Mouse (Mus musculus): ENCODE data around the gene Wbp1l. TPM values are rescaled to one million over a fixed set of nuclear protein-coding genes. Genes with fewer than 3 reads are reported as not detected.
A peak's percentile ranks its signal among the peaks of the same experiment; 100 is the strongest.

Gene Wbp1l
- polyA plus RNA-seq, 1 experiment from 2014 or later: 41.1 TPM

DNA sequence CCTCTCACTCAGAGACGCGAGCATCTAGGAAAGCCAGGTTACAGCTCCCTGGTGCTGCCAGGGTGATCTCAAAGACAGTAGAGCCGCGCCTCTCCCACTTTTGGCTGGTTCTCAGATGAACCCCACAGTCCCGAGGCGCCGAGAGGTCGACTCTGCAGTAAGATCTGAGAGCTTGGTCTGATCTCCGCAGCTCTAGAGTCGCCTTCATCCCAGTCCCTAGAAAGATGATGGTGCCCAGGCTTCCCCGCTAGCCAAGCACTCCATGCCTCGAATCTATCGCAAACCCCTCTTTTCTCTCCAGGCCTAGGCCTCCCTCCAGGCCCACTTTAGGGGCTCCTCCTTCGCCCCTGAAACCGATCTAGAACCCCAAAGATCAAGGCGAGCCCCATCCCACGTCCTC lies 26.3 kb upstream of the Wbp1l start:
- WGBS: 0% methylated on average over 17 of the region's 17 CpGs
- Histone ChIP-seq H3K9me3 (no peaks in the 10 kb centered on the region), H3K4me3 (peak overlapping the region; percentile 73), H3K9ac (peak overlapping the region; percentile 70), H3K27me3 (replicated peaks) (no peaks in the 10 kb centered on the region), H3K36me3 (replicated peaks) (no peaks in the 10 kb centered on the region), H3K4me2 (peak overlapping the region; percentile 83), H3K4me1 (peaks cover 25% of the 10 kb centered on the region), H3K27ac (peak overlapping the region; percentile 82)
- peak; percentile 72 for ATAC-seq (replicated peaks)

DNA sequence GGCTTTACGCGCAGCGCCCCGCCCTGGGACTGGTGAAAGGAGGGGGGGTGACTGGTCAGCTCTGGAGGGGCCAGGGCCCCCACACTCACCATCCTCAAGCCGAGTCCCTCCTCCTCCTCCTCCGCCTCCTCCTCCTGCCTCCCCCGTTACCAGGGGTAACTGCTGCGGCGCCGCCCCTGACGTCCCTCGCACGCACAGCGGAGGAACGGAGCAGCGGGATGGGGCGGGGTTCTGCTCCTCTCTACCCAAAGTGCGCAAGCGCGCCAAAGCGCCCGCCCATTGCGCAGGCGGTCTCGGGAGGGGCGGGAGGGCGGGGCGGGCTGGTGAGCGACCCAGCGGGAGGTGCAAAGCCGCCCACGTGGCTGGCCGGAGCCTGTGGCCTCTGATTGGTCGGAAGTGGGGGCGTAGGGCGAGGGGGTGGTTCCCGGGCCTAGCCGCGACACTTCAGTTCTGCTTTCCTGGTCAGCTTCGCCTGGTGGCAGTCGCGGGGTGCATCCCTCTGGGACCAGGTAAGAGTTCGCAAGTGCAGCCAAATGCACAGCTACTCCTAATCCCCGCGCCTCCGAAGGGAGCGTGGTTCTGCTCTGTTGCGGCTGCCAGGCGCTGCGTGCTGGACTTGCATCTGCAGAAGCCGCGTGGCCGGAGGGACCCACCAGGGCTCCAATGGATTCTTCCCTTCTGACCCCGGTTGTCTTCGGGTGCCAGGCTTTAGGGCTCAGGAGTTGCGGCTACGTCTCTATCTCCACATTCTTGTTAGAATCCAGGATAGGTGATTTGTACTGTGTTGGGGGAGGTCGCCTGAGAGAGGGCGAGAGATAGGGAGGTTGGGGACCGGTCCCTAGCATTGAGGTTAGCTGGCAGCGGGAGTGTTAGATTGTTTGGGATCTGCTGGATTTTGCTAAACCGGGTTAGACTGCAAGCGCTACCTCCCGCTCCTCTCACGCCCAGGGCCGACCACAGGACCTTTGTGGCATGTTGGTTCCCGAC lies 25.6 kb upstream of the Wbp1l start, which contains the start of the genes Arl3 and Sfxn2:
TSS of gene Arl3 (minus strand) at position 248 of the 987 bp plus-strand sequence.
TSS of gene Sfxn2 (plus strand) at position 415 of the 987 bp plus-strand sequence.
- ATAC-seq (replicated peaks): peak; percentile 95
- under 1% methylated on average over 65 of the region's 67 CpGs for WGBS
- Histone ChIP-seq H3K4me3 (peak within 1 kb of the TSS; percentile 73), H3K4me2 (peak within 1 kb of the TSS; percentile 83), H3K36me3 (replicated peaks) (no peaks in the 10 kb centered on the region), H3K4me1 (peaks cover 25% of the 10 kb centered on the region), H3K9ac (peak within 1 kb of the TSS; percentile 70), H3K27me3 (replicated peaks) (no peaks in the 10 kb centered on the region), H3K27ac (peak within 1 kb of the TSS; percentile 82), H3K9me3 (no peaks in the 10 kb centered on the region)

DNA sequence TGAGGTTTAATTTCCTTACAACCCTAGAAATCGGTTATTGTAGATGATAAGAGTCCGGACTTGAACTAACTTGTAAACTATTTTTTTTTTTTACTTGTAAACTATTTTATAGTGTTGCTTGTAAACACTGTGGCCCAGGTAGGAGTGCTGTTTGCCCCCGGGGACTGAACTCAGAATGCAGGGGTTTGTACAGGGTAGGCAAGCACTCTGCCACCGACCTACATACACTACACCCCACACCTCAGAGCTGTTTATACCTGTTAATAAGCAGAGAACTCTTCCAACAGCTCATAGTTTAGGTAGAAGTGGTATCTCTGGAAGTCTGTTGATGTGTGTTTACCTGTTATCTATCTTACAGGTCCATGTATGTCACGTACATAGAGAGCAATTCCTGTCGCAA lies 24.9 kb upstream of the Wbp1l start:
- no peak for ATAC-seq (replicated peaks)

DNA sequence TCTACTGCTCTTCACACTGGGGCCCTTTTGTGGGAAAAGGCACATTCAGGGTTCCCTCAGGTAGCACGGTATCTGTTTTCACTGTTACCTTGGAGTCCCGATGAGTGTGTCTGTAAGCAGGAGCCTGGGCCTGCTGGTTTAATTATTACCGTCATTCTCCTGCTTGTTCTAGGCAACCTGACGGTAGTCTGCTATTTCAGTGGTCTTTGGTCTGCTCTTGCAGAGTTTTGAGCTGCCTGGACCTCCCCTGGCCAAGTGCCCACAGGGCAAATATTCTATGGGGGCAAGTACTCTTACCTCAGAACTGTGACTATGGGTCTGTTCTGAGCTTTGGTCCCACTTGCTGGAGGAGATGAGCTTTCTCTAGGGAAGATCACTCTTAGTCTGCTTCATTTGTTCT lies 23.7 kb upstream of the Wbp1l start:
- Histone ChIP-seq H3K27me3 (replicated peaks) (no peaks in the 10 kb centered on the region), H3K4me3 (no peak overlapping the region), H3K9me3 (no peaks in the 10 kb centered on the region), H3K36me3 (replicated peaks) (no peaks in the 10 kb centered on the region), H3K9ac (no peak overlapping the region), H3K27ac (no peak overlapping the region), H3K4me2 (no peak overlapping the region), H3K4me1 (peaks cover 25% of the 10 kb centered on the region)
- no peak for ATAC-seq (replicated peaks)
- 78% methylated on average over 4 of the region's 4 CpGs for WGBS

More for the DNA sequence above, 24.9 kb upstream of the Wbp1l start:
- H3K27ac ChIP-seq: no peak overlapping the region
- H3K9me3 ChIP-seq: no peaks in the 10 kb centered on the region
- WGBS: 51% methylated on average over 6 of the region's 6 CpGs
- no peaks in the 10 kb centered on the region for H3K27me3 ChIP-seq (replicated peaks)
- no peaks in the 10 kb centered on the region for H3K36me3 ChIP-seq (replicated peaks)
- peaks cover 25% of the 10 kb centered on the region for H3K4me1 ChIP-seq
- H3K9ac ChIP-seq: peak overlapping the region; percentile 54; the same call in 1 of the 2 replicates
- peak overlapping the region; percentile 73 for H3K4me3 ChIP-seq
- H3K4me2 ChIP-seq: peak overlapping the region; percentile 83

DNA sequence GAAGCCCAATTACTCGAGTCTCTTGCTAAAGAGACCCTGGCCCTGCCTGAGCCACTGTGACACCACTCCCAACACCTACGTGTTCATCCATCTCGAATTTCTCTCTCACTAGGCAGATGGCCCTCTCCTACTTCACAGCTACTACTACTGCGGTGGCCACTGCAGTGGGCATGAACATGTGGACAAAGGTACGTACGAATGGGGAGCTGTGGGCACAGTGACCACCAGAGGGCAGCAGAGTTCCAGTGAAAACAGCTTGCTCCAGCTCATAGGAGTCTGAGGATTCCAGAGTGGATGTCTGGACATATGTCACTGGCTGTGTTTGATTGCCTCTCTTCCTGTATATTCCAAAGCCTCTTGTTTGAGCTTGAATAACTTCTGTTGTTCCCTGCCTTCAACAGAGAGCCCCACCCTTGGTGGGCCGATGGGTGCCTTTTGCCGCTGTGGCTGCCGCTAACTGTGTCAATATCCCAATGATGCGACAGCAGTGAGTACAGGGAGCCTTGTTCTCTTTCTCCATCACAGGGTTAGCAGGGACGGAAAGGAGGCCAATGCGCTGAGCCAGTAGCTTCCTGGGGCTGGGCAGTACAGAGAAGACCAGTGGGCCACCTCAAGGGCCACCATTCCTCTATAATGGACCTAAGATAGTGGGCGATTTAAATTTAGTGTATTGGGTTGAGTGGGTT lies 10.9 kb upstream of the Wbp1l start:
- peak; percentile 71; the same call in 1 of the 2 replicates for ATAC-seq (replicated peaks)
- no peaks in the 10 kb centered on the region for H3K27me3 ChIP-seq (replicated peaks)
- WGBS: 59% methylated on average over 13 of the region's 13 CpGs
- no peak overlapping the region for H3K9ac ChIP-seq
- H3K4me3 ChIP-seq: no peak overlapping the region
- no peaks in the 10 kb centered on the region for H3K9me3 ChIP-seq
- no peak overlapping the region for H3K27ac ChIP-seq
- no peaks in the 10 kb centered on the region for H3K4me1 ChIP-seq
- 0 out of 2 replicates have a peak, but pooled peaks cover 6% of the 10 kb centered on the region for H3K36me3 ChIP-seq (replicated peaks)
- no peak overlapping the region for H3K4me2 ChIP-seq

DNA sequence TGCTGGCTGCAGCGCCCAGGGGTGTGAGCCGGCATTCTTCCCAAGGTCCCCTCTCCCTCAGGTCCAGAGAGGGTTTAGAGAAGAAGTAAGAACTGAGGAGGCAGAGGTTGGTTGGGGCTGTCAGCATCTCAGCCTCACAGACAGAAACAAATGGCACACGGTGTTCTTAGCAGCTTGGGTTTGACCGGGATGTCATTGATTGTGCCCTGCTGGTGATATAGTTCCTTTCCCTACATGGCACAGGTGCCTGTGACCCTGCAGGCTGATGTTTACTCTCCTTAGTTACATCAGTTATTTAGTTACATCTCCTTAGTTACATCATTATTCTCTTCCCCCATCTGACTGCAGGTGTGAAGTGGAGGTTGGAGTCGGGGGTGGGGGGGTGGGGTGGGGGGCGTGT lies 7.3 kb upstream of the Wbp1l start:
- no peaks in the 10 kb centered on the region for H3K4me1 ChIP-seq
- H3K4me2 ChIP-seq: no peak overlapping the region
- H3K9me3 ChIP-seq: no peaks in the 10 kb centered on the region
- no peak overlapping the region for H3K9ac ChIP-seq
- peaks cover 15% of the 10 kb centered on the region for H3K36me3 ChIP-seq (replicated peaks)
- no peak overlapping the region for H3K27ac ChIP-seq
- no peak overlapping the region for H3K4me3 ChIP-seq
- H3K27me3 ChIP-seq (replicated peaks): no peaks in the 10 kb centered on the region
- ATAC-seq (replicated peaks): no peak
- WGBS: 93% methylated on average over 6 of the region's 6 CpGs

DNA sequence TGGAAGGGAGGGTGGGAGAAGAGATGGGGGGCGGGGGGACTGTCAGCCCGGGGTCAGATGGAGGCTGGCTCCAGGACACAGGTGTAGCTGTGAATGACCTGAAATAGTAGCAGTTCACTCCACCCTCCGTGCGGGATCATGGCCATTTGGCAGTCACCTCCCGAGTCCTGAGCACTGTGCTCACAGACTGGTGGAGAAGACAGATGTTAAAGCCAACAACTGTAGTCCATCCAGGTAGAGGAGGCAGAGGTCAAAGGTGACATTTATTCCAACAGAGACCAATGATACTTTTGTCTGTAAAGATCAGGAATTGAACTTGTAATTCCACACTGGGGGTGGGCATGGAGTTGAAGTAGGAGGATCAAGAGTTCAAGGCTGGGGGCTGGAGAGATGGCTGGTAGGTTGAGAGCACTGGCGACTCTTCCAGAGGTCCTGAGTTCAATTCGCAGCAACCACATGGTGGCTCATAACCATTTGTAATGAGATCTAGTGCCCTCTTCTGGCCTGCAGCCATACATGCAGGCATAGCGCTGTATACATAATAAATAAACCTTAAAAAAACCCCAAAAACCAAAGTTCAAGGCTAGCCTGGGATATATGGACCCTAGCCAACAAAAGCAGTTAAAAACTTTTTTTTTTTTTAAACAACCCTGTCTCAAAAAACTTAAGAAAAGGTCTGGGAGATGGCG lies 6.0 kb upstream of the Wbp1l start:
- 96% methylated on average over 9 of the region's 9 CpGs for WGBS
- Histone ChIP-seq H3K4me3 (no peak overlapping the region), H3K27ac (no peak overlapping the region), H3K9me3 (no peaks in the 10 kb centered on the region), H3K36me3 (replicated peaks) (peaks cover 12% of the 10 kb centered on the region), H3K9ac (no peak overlapping the region), H3K4me1 (0 out of 2 replicates have a peak, but pooled peaks cover under 1% of the 10 kb centered on the region), H3K27me3 (replicated peaks) (no peaks in the 10 kb centered on the region), H3K4me2 (no peak overlapping the region)
- no peak for ATAC-seq (replicated peaks)

DNA sequence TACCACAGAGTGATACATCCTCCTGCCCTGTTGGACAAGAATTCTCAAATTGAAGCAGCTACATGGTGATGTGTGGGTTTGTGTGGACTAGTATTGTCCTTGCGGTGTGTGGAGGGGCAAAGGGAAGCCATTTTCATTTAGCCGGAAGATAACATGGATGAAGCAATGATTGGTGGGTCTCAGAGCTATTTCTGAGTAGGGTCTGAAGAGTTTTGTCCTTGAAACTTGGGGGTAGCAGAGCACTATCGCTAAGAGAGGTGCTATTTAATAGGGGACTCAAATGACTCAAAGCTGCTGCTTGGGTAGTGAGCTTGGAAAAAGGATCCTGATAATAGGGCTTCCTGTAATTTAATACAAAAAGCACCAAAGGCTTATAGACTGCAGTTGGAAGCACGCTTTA lies 697 bp upstream of the Wbp1l start:
- H3K9me3 ChIP-seq: no peaks in the 10 kb centered on the region
- peak overlapping the region; percentile 97 for H3K4me3 ChIP-seq
- ATAC-seq (replicated peaks): no peak
- H3K4me2 ChIP-seq: peak overlapping the region; percentile 41
- H3K4me1 ChIP-seq: peaks cover 25% of the 10 kb centered on the region
- H3K27me3 ChIP-seq (replicated peaks): no peaks in the 10 kb centered on the region
- H3K9ac ChIP-seq: no peak overlapping the region
- peaks cover 9% of the 10 kb centered on the region for H3K36me3 ChIP-seq (replicated peaks)
- WGBS: 73% methylated on average over 4 of the region's 4 CpGs
- 0 out of 2 replicates have a peak overlapping the region, but pooled peaks have one; percentile 34 for H3K27ac ChIP-seq

DNA sequence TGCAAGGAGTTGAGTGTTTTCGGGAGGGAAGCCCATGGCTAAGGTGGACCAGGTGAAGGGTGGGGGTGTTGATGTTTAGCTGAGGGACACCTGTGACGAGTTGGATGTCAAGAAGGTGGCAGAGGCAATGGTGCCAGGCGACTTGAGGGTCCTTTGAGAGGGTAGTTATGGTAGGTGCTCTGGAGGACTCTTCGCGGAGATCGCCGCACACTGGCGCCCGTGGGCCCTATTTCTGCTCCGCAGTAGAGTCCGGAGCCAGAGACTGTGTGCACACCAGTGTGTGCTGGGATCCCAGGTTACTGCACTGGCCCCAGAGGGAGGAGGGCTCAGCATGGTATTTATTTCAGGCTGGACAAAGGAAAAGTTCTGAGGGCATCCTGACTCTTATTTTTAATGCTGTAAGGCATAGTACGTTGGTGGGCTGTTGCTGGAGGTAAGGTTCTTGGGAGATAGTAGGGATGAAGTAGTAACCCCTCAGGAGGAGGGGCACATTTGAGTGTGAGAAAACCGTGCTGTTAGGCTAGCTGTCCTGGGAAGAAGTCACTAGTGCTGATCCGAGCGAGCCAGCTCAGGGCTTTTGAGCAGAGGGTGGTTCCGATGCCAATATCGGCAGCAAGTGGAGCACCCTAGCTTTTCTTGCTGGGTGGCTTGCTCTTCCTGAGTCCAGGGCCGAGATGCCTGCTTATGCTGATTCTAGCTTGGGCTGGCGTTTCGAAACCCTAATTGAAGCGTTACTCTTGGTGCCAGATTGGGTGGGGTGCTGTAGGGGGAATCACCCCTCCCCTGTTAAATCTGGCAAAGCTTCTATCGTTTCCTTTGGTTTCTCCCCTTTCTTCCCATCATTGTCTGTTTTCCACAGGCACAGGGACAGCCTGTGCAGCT lies 732 bp downstream of the Wbp1l start:
- peak overlapping the region; percentile 84 for H3K9ac ChIP-seq
- H3K27me3 ChIP-seq (replicated peaks): no peaks in the 10 kb centered on the region
- peak overlapping the region; percentile 97 for H3K4me3 ChIP-seq
- H3K4me2 ChIP-seq: peak overlapping the region; percentile 98
- H3K9me3 ChIP-seq: no peaks in the 10 kb centered on the region
- H3K36me3 ChIP-seq (replicated peaks): peaks cover 3% of the 10 kb centered on the region; the same call in 1 of the 2 replicates
- H3K27ac ChIP-seq: peak overlapping the region; percentile 73
- 18% methylated on average over 22 of the region's 22 CpGs for WGBS
- peak; percentile 32 for ATAC-seq (replicated peaks)
- H3K4me1 ChIP-seq: peaks cover 25% of the 10 kb centered on the region

DNA sequence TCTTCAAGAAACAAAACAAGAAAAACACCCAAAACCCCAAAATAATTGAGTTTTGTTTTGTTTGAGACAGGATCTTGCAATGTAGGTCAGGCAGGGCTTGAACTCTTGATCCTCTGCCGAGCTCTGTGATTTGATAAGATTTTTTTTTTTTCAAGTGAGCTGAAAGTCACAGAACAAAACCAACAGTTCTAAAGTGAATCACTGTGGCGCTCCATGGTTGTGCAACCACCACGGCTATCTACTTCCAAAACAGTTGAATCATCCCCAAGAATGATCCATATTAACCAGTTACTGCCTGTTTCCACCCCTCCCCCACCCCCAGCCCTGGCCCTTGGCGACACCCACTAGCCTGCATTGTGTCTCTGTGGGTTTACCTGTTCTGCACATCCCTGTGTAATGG lies 1.5 kb downstream of the Wbp1l start:
- Histone ChIP-seq H3K4me3 (peak overlapping the region; percentile 97; the same call in 1 of the 2 replicates), H3K36me3 (replicated peaks) (no peaks in the 10 kb centered on the region), H3K4me2 (peak overlapping the region; percentile 98), H3K27me3 (replicated peaks) (no peaks in the 10 kb centered on the region), H3K9ac (no peak overlapping the region), H3K4me1 (peaks cover 25% of the 10 kb centered on the region), H3K27ac (no peak overlapping the region), H3K9me3 (no peaks in the 10 kb centered on the region)
- WGBS: 83% methylated on average over 4 of the region's 4 CpGs
- no peak for ATAC-seq (replicated peaks)

DNA sequence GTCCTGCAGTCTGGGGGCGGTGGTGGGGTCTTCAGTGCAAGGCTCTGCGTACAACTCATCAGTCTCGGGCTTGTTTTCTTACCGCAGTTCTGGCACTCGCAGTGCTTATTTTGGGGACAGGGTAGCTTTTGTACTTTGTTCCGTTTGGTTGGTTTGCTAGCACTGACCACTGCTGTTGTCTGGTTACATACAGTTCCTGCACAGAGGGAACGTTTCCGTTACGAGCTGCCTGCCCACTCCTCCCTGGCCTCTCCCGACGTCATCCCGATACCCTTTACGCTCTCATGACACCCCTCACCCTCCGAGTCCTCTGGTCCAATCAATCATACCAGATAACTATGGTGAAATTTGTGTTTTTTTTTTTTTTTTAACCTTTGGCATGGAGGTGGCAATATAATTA lies 2.6 kb downstream of the Wbp1l start:
- no peak overlapping the region for H3K27ac ChIP-seq
- no peak for ATAC-seq (replicated peaks)
- no peaks in the 10 kb centered on the region for H3K9me3 ChIP-seq
- H3K4me3 ChIP-seq: no peak overlapping the region
- 0 out of 2 replicates have a peak, but pooled peaks cover 8% of the 10 kb centered on the region for H3K36me3 ChIP-seq (replicated peaks)
- H3K4me1 ChIP-seq: peaks cover 25% of the 10 kb centered on the region
- no peak overlapping the region for H3K4me2 ChIP-seq
- no peaks in the 10 kb centered on the region for H3K27me3 ChIP-seq (replicated peaks)
- 90% methylated on average over 14 of the region's 14 CpGs for WGBS
- H3K9ac ChIP-seq: no peak overlapping the region

All from midbrain, embryonic 15.5 days (tissue).